Mouse (Mus musculus) retina, postnatal 7 days (tissue): ENCODE data around the gene Fbxl17.

ENCODE experiments used
- DNase-seq: peaks from one replicate; pipeline ENCODE4 v3.0.0-alpha.2; 2012; ENCODE audit warnings: low read depth, low spot score

Gene Fbxl17

DNA sequence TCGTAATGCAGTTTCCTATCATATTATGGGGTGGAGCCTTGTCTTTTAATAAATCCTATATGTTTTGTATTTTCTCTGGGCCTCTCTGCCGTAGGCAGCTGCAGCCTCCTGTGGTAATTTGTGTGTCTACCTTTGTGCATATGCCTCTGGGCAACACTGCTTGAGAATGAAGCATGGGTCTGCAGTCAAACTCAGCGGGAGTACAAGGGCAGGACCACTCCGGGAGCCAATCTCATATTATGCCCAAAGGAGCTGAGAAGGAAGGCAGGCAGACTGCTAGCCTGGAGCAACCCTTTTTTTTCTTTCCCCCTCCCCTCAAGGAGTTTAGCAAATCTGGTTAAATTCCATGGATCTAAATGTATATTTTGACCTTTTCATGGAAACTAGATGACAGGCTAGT, 392.3 kb downstream of the Fbxl17 start:
- no peak for DNase-seq

DNA sequence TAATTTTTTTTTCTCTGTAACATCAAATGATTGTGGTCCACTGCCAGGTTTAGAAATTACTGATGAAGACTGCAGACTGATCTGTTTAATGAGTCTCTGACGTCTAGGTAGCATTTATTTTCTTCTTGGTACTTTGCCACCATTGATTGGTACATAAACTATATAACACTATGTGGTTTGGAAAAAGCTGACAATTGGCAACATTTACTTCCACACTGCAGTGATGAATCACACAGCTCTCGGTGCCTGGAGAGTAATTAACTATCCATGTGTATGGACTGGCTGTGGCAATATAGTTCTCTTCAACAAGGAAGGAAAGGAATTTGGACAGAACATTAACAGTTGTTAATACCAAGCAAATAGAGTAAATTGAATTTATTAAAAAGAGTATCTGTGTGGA, 404.3 kb downstream of the Fbxl17 start:
- no peak for DNase-seq

DNA sequence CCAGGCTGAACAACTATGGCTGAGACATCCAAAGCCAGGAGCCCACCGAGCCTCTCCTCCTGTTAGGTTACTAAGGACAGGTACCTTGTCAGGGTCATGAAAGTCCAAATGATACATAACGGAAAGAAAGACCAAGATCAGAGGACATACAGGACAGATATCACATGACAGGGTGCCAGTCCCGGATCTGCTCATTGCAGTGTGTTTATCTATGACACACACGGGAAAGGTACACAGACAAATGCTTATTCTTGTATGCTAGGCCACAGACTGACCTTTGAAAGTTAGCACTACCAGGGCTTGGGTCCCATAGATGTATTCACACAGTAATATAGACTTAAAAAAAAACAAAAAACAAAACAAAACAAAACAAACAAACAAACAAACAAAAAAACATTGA, 404.8 kb downstream of the Fbxl17 start:
- DNase-seq: no peak

DNA sequence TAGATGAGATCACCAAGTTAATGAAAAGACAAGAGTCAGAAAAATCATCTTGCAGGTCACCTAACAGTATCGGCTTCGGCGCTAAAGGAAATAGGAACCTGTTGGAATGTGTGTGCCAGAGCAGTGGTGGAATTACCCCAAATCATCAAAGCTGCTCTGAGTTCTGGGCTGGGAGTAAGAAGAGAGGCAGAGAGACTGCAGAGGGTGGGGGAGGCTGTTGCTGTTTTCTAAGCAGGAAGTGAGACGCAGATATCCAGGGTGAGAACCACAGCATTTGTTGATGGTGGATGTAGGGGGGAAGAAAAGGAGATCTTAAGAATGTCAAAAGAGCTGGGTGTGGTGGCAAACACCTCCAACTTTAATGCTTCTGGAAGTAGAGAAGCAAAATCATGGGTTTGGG, 406.6 kb downstream of the Fbxl17 start:
- no peak for DNase-seq

DNA sequence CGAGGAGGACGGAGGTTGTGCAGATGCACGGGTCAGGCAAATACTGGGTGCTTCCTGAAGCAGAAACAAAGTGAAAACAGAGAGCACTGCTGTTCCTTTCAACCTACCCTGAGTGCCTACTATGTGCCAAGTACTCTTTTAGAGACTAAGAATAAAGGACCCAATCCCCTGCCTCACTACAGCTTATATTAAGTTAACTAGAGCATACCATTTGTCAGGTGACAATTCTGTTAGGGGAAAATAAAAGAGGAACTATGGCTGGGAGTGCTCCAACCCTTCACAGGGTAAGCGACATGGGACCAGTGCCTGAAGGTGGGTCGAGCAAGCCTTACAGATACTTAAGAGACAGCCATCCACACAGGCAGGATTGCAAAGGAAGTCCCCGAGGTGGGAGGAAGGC, 407.0 kb downstream of the Fbxl17 start:
- DNase-seq: no peak

DNA sequence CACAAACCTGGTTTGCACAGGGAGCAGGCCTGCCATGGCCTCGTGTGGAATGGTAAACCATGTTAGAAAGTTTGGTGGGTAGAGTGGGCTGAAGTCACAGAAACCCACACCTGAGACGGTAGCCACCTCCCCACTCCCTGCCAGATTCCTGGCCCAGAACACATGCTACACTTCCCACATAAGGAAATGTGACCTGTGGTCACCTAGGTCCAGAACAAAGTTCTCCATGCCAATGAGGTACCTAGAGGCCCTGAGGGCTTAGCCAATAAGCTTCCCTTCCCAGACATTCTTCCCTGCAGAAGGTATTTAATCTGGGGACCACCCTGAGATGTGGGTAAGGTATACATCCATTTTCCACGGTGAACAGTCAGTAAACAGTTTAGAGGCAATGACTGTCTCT, 409.7 kb downstream of the Fbxl17 start:
- no peak for DNase-seq

DNA sequence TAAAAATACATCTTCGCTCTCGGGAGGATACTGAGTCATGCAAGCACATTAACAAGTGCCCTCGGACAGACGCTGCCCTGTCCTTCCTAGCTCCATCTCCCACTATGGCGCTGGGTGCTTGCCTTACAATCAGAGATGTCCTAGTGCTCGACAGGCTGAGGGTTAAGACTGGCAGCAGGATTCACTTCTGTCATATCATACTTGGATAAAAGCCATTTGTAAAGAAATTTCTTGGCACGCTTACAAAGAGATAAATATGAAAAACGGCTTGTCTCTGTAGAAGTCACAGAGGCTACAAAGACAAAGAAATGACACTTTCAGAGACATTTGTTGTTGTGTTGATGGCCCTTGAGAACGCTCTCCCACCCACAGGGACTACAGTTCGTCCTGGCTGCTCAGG, 412.6 kb downstream of the Fbxl17 start:
- no peak for DNase-seq

DNA sequence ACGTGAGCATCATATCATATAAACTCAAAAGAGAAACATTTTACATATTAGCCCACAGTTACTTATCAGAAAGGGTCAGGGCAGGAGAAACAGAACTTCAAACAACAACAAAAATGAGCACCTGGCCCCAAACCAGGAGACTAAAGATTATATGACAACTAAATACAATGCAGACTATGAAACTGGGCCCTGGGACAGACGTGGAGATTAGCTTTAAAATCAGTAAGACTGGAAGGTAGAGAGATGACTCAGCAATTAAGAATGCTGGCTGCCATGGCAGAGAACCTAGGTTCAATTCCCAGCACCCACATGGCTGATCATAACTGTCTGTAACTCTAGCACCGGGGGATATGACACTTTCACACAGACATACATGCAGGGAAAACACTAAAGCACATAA, 413.3 kb downstream of the Fbxl17 start:
- DNase-seq: no peak

DNA sequence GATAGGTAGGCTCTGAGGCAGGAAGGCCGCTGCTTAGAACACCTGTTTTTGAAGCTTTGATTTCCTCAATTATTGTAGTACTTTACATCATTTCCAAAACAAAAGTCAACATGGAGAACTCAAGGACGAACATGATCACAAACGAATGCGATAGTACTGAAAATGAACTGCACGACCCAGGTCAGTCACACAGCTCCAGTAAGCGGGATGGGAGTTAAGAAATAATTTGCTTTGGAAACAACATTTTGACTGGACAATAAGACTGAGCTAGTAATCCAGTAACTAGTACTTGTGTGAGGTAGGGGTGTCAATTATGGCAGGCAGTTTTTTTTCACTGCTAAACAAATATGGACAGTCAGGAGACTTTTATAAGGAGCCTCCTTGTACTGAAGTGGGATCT, 414.6 kb downstream of the Fbxl17 start:
- no peak for DNase-seq

DNA sequence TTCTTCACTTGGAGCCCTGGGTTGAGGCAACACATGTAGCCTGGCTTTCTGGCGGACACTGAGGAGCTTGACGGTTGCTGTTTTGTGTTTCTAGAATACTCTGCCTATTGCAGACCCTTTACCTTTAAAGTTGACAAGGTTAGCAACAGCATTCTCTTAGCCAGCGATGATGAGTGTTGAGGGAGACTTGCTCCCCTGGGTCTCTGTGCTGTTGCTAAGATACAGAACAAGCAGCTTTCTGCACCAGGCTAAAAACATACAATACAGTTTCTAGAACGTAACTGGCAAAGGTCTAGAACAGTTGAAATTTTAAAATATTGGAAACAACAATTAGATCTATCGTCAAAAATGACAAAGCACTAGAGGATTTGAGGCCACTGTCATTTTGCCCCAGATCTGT, 420.7 kb downstream of the Fbxl17 start:
- no peak for DNase-seq

DNA sequence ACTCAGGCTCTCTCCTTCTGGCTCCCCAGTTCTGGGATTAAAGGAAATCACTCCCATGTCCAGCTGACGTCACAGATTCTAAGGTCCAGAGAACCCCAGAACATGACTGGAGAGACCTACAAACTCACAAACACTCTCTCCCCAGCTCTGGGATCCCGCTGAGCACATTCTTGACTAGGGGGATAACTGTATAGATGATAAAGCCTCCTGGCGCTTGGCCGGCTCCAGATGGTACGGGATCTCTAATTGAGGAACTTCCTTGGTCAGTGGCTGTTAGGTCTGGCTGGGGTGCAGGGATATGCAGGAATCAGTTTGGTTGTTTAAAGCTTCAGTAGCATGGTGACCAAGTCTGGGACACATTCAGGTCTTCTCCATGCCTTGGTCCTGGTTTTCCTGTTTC, 422.3 kb downstream of the Fbxl17 start:
- DNase-seq: no peak

DNA sequence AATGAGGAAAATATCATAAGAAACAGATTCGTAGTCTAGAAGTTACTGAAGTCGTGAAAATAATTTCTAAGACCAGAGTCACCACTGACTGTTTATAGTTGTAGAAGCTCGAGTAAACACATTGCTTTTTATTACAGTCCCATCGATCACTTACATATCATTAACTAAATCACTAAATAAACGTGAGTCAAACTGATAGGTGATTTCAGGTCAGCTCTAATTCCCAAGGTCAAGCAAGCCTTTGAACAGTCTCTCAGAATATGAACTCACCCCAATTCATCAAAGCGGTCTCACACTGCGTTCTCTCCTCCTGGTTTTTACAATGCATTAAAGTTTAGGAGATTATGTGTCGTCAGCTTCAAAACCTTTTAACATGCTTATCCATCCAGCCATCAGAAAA, 423.2 kb downstream of the Fbxl17 start:
- DNase-seq: no peak

DNA sequence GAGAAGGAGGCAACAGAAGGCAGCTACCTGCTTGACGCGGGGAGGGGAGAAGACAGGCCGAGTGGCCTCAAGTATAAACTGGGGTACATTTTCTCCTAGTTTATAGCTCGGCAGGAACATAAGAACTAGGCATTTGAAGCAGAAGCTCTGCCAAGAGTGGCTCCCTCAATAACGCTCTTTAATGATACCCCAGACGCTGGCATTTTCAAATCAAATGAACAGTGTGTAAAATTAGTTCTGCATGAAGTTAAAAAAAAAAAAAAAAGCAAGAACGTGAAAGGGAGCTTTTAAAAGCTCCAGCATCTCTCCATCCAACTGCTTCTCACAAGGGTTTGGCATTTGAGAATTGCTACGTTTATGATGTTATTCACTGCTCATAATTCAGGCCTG, 423.8 kb downstream of the Fbxl17 start:
- no peak for DNase-seq

DNA sequence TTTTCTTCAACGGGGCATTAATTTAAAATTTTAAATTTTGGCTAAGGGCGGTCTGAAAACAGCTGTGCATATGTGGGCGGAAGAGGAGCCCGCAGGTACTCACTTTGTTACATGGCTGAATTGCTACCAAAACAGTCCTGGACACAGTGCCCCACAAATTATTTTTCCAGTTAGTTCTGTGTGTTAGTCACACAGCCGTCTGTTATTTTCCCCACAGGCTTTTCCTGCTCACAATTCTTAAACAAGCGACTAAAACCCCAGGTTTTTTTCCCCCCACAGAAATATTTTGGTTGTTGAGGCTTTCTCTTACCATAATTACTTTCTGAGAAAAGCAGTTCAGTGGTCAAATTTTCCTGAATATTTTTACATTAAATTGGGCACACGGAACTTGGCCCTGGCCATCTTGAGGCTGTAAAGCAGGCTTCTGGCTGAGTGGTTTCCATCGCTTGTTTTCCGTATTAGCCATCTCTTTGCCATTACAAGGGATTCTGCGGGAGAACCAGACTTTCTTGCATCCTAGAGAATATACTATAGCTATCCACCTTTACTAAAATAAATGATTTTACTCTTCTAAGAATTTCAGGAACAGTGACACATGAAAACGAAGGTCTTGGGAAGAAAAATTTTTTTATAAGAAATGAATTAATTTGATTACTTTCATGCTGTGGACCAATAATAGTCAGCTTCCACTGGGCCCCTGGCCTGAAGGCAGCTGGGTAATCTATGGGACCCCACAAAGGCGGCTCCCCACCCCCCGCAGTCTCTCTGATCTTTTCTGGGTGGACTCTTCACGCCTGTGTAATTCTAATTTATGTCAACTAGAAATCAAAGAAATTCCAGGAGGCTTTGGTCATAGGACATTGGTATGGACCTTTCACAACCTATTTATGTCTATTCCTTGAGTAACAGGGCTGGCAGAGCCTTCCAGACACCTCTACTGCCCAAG, 424.5 kb downstream of the Fbxl17 start:
- no peak for DNase-seq

DNA sequence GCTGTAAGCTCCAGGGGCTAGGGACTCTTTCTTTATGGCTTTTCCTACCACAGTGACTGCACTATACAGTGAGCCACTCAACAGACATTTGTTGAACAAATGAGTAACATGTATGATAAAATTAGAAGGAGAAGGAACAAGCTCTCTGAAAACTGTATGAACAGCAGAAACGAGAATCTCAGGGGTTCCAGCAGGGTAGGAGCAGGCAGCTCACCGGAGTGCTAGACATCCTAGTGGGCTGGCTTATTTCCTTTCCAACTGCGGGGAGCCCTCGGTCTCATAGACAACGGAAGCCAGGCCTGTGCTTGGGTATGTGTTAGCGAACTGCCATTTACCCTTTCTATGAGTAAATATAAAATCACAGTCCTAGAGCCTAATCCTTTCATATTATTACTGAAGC, 426.5 kb downstream of the Fbxl17 start:
- DNase-seq: no peak

DNA sequence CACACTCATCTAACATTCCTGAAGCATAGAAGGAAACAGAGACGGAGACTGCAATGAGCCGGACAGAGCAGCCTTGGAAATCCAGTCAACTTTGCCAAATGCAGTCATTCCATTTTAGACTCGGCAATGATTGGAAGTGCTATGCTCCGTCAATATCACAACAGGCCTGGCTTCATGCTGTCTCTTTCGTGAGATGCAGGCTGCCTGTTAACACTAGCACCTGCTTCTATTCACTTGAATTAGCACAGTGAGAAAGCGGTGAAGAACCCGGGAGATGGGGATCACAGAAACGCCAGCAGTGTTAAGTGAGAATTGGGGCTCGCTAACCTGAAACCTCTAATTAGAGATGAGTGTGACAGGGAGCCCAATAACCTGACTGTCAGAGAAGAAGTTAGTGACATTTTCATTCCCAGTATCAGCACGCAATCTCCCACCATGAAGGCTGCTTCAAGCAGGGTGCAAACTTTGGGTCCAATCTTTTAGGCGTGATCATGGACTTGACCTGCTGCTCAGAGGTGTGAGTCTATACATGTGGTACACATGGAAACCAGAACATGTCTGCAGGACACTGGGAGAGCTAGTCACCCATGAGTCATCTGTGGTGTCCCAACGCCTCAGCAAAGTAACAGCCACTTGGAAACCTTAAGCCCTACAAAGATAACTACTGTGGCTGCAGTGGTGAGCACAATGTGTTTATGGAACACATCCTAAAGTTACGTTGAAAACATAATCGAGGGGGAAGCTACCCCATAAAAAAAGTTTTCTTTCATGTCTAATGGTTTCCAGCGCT, 428.5 kb downstream of the Fbxl17 start:
- no peak for DNase-seq

DNA sequence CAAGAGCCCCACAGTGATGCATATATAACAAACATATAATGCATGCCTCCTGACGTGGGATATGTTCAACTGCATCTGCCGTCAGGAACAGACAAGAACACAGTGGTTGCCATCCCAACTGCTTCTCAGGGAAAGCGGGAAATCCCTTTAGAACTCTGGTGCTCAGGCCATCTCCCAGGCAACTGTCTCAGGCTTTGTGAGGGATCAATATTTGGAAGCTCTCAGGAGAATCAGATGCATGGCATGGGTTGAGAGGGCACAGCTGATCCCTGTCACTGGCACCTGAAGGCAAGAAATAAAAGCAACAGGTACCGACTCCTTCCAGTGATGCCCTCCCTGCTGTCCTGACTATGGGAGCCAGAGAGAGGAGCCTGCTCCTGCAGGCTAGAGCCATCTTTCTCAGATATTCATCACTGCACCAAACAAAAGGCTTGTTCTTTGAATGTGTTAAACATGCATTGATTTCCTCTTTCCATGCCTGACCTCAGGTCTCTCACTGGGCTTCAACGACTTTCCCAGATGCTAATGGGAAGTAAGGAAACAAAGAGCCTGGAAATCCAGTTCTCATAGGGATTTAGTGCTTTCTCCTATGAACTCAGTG, 429.6 kb downstream of the Fbxl17 start:
- no peak for DNase-seq

DNA sequence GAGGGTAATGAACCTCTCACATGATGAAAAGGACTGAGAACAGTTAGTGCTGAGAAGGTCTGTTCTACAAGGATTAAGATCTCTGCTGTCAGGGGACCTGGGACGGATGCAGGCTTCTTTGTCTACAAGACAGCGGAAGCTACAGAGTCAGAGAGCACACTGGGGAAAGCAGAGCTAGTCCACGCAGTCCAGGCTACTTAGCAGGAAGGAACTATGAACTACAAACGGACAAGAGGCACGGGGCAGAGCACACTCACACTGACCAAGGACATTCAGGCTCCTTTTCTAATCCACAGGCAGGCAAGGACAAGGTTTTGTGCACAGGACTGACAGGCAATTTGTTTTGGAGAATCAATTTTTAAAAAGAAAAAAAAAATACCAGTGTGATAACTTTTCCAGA, 437.0 kb downstream of the Fbxl17 start:
- DNase-seq: no peak

DNA sequence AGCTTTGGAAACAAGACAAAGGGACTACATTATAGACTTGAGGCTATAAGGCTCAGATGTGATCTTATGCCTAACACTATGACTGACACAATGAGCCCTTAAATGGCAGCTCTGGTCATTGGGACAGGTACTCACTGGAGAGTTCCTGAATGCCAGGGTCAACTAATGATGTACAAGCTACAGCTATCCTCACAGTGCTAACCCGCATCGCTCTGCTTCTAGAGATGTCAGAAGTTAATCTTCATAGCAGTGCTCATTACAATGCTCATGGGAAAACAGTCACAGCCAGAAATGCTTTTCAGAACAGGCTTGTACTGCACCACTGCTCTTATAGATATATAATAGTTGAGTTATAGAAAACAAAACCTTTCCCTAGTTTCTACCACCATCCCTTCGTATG, 438.0 kb downstream of the Fbxl17 start:
- DNase-seq: no peak

DNA sequence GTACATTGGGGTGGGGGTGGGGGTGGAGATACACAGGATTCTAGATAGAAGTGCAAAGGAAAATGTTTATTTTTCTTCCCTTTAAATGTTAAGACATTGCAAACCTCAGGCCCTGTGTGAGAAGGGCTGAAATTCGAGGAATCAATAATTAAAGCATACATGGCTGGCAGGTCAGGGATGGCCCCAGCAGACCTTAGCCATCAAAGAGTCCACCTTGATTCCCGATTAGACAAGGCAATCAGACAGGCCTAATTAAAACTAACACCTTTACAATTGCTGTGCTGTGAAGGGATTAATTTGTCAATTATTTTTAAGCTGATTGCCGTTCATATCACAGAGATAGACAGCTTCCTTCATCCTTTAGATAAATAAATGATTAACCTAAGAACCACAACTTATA, 439.0 kb downstream of the Fbxl17 start:
- DNase-seq: no peak

DNA sequence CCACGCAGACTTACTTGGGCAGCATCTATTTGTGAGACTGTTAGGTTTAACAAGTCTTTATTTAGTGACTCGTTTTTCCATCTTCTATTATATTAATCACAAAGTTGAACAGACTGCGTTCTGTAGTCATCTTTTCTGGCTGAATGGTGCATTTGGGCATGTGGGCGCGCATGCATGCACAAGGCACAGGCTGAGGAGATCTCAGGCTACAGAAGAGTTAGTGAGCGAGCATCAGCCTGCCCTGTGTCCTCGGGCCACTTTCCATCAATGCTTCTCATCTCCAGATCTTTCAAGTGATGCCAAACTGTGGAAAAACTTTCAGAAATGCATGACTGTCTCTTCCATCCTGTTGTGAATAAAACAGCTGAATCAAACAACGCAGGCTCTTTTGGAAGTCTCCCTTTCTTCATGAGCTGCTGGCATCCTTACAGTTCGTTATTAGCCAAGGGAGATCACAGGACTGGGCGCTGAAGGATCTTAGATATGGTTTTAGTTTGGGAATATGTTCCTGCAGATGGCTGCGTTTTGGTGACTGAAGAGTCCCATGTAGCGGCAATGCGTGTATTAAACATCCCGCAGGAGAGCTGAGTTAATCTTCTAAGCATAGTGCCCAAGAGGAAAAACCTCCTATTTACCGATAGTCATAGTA, 442.0 kb downstream of the Fbxl17 start:
- no peak for DNase-seq

DNA sequence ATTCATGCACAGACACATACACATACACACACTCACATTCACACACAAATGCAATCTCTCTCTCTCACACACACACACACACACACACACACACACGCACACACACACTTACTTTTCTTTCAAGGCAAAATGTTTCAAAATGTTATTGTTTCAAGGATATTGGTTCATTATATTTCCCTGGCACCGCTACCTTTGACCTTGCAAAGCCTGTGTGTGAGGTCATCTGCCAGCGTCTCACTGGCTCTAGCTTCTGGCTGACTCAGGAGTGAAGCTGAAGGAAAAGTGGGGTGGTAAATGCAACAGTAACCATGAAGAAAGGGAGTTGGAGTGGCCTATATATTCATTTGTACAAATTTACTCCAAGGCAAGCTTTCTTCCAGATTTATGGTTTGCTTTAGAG, 442.8 kb downstream of the Fbxl17 start:
- DNase-seq: no peak
